Mouse (Mus musculus) liver, postnatal 0 days (tissue): ENCODE results near the gene Gm364.

Source experiments
- CTCF ChIP-seq: sonication (generic); IDR thresholded peaks from 2 replicates; pipeline ENCODE4 v1.5.1; 2016; ENCODE audit warnings: antibody characterized with exemption, low read depth
- EP300 ChIP-seq: IDR thresholded peaks from 2 replicates; pipeline ENCODE4 v1.6.1; 2016; ENCODE audit warnings: antibody characterized with exemption, low read depth, mild to moderate bottlenecking

DNA sequence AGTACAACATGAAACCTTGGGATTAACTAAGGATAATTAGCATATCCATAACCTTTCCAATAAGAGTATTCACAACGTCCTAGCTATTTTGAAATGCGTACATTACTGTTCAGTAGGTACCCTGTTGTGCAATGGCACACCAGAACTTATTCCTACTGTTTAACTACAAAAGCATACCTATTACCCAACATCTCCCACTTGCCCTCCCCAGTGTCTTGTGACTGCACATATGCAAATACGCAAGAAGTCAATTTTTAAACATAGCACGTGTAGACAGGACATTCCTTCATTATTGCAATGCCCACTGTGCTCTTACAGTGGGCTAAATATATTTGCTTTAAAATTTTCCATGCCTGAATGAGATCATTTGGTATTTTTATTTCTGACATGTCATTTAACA is 36.0 kb upstream of the Gm364 start:
- TF ChIP-seq CTCF (no peak), EP300 (no peak)
